Mouse (Mus musculus) ZHBTc4 (cell line): ENCODE data around the gene Pigp.
A peak's percentile ranks its signal among the peaks of the same experiment; 100 is the strongest.

ENCODE experiments used
- DNase-seq: peaks from one replicate; pipeline ENCODE4 v3.0.0-alpha.2; 2011; ENCODE audit warnings: low read depth, low spot score

The Pigp gene

GRCm38 (mm10) chr16:94317752-94318151 is 53.9 kb downstream of the Pigp start:
- no peak for DNase-seq

DNA sequence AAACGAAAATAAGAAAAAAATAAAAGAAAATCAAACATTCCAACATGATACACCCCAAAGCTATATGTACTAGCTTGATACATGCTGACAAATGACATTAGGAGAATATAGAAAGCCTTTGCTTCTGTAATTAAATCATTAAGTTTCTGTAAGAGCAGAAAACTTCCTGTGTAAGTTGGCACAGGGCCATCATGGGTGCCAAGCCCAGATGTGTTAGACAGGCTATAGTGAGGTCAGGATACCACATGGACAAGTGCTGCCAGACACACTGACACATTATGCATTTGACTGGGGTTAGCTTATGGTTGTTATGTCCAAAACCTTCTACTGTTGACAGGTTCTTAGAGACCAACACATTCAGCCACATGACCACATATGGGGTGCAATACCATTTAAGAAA is 56.4 kb downstream of the Pigp start:
- no peak for DNase-seq

- DNase-seq, result no peak
These were observed 57.0 kb downstream of the Pigp start for GRCm38 (mm10) chr16:94314626-94315025.

DNA sequence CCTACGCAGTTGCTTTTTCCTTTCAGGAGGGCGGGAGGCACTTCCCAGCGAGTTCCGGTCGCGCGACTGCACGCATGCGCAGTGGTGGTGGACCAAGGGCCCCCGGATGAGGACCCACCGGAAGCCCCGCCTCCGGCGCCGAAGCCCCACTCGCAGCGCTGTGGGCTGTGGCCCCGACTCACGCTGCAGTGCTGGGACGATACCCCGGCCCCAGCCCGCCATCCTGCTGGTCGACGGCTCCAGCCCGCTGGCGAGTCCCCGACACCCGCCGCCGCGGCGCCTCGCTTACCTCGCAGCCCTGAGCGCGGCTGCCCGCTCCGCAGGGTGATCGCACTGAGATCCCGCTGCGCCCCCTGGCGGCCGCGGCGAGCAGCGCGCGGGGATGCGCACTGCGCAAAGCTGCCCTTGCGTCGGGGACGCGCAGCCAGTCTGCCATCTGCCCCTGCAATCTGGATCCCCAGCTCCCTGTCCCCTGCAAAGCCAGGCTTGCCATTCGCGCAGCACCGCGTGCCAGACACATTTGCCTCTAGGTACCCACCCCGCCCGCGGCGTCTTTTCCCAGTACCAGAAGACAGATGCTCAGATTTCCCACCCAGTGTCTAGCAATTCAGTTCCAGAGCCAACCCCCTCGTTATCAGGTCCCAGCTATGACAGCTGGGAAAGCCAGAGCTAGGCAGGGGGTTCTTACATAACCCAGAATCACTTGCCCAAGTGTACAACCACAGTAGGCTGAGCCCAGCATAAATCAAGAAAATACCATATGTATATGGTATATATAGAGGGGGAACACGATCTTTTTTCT is 58.2 kb downstream of the Pigp start, which contains the start of gene Hlcs:
Gene Hlcs (minus strand): TSS at position 343 of the 802 bp plus-strand sequence.
- peak; percentile 97 for DNase-seq

GRCm38 (mm10) chr16:94312663-94313228 is 58.9 kb downstream of the Pigp start:
- DNase-seq, result peak; percentile 90

- DNase-seq, result no peak
These were observed 59.7 kb downstream of the Pigp start for GRCm38 (mm10) chr16:94311931-94312330.

DNA sequence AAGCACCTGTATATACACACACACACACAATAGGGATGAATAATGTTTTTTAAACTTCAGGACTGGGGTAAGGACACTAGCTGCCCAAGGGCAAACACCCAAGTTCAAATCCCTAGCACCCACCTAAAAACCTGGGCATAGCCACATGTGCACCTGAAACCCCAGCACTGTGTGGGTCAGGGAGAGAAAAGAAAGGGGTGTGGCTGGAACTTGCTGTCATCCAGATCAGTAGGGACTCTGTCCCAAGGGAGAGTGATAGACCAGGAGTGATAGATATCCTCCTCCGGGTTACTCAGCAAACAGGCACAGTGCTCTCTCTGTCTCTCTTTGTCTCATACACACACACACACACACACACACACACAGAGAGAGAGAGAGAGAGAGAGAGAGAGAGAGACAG is 60.2 kb downstream of the Pigp start:
- no peak for DNase-seq

DNA sequence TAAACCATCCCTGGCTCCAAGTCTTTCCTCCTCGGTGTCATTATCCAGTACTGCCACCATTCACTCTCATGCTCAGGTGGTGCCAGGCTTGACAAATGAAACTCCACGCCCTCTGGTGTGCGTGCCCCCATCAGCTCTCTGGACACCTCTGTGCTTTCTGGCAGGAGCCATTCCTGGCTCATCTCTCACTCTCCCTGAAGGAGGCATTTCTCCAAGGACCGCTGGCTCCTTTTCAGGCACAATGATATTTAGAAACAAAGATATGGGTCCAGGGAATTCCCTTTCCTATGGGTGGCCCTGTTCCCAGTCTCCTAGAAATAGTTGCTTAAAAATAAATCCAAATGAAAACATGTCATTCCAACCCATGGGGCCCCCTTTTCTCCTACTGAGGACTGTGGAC is 62.6 kb downstream of the Pigp start:
- no peak for DNase-seq
